Mouse (Mus musculus): ENCODE results near the gene Zfp119b. TPM values are rescaled to one million over a fixed set of nuclear protein-coding genes. Genes with fewer than 3 reads are reported as not detected.
"Not testable (repeated sequence)": the region's sequence is repeated elsewhere in the genome, so short reads cannot be mapped to it uniquely, and the experiment has no call there.

The Zfp119b gene
- polyA plus RNA-seq, 1 experiment from 2014 or later: 4.3 TPM

DNA sequence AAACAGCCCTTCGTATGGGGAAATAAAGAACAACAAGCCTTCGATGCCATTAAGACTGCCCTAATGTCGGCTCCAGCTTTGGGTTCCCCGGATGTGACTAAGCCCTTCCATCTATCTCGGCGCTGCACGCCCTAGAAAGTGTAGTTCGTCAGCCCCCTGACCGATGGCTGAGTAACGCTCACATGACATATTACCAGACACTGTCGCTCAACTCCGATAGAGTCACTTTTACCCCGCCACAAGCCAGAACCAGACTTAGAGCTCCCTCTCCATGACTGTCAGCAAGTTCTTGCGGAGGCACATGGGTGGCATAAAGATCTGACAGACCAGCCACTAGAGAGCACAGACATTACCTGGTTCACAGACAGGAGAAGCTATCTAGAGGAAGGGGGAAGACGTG is 16.1 kb downstream of the Zfp119b start:
- Histone ChIP-seq H3K4me3 (no peak overlapping the region; the same call in 1 of the 2 replicates), H3K27ac (no peak overlapping the region), H3K27me3 (no peaks in the 10 kb centered on the region), H3K9me3 (replicated peaks) (peaks cover 4% of the 10 kb centered on the region; the same call in 1 of the 2 replicates), H3K4me2 (no peak overlapping the region), H3K9ac (no peak overlapping the region), H3K4me1 (replicated peaks) (peaks cover 6% of the 10 kb centered on the region; the same call in 1 of the 2 replicates), H3K36me3 (no peaks in the 10 kb centered on the region; the same call in 1 of the 2 replicates)
- WGBS: 89% methylated on average over 15 of the region's 15 CpGs
- ATAC-seq (replicated peaks; ENCODE audit: insufficient number of reproducible peaks, insufficient read depth, low FRiP score, low read depth): no peak

GRCm38 (mm10) chr17:55932635-55933034 is 16.7 kb downstream of the Zfp119b start:
- no peaks in the 10 kb centered on the region for H3K27me3 ChIP-seq
- 0 out of 2 replicates have a peak overlapping the region, but pooled peaks have one; percentile 76 for H3K9ac ChIP-seq
- no peak for ATAC-seq (replicated peaks; ENCODE audit: insufficient number of reproducible peaks, insufficient read depth, low FRiP score, low read depth)
- peaks cover 4% of the 10 kb centered on the region; the same call in 1 of the 2 replicates for H3K9me3 ChIP-seq (replicated peaks)
- H3K4me2 ChIP-seq: peak overlapping the region; percentile 93
- 65% methylated on average over 2 of the region's 2 CpGs for whole genome bisulfite sequencing
- H3K4me1 ChIP-seq (replicated peaks): peaks cover 6% of the 10 kb centered on the region; the same call in 1 of the 2 replicates
- H3K36me3 ChIP-seq: no peaks in the 10 kb centered on the region
- peak overlapping the region; percentile 71 for H3K4me3 ChIP-seq
- no peak overlapping the region for H3K27ac ChIP-seq

- Histone ChIP-seq H3K27me3 (no peaks in the 10 kb centered on the region), H3K4me3 (peak overlapping the region; percentile 71), H3K4me1 (replicated peaks) (peaks cover 6% of the 10 kb centered on the region; the same call in 1 of the 2 replicates), H3K36me3 (no peaks in the 10 kb centered on the region), H3K9me3 (replicated peaks) (no peaks in the 10 kb centered on the region; the same call in 1 of the 2 replicates), H3K27ac (peak overlapping the region; percentile 60), H3K9ac (peak overlapping the region; percentile 76), H3K4me2 (peak overlapping the region; percentile 93)
- WGBS: 2% methylated on average over 33 of the region's 33 CpGs
- ATAC-seq (replicated peaks; ENCODE audit: insufficient number of reproducible peaks, insufficient read depth, low FRiP score, low read depth): peak; percentile 91
Measured at GRCm38 (mm10) chr17:55931553-55932502, 17.5 kb downstream of the Zfp119b start.

- no peak for ATAC-seq (replicated peaks; ENCODE audit: insufficient number of reproducible peaks, insufficient read depth, low FRiP score, low read depth)
- no peaks in the 10 kb centered on the region for H3K36me3 ChIP-seq
- H3K4me2 ChIP-seq: no peak overlapping the region
- H3K27me3 ChIP-seq: no peaks in the 10 kb centered on the region
- no peak overlapping the region for H3K4me3 ChIP-seq
- H3K27ac ChIP-seq: no peak overlapping the region
- no peaks in the 10 kb centered on the region for H3K4me1 ChIP-seq (replicated peaks)
- no peak overlapping the region for H3K9ac ChIP-seq
- H3K9me3 ChIP-seq (replicated peaks): no peaks in the 10 kb centered on the region
Measured at GRCm38 (mm10) chr17:55906669-55907068, 42.6 kb downstream of the Zfp119b start.

DNA sequence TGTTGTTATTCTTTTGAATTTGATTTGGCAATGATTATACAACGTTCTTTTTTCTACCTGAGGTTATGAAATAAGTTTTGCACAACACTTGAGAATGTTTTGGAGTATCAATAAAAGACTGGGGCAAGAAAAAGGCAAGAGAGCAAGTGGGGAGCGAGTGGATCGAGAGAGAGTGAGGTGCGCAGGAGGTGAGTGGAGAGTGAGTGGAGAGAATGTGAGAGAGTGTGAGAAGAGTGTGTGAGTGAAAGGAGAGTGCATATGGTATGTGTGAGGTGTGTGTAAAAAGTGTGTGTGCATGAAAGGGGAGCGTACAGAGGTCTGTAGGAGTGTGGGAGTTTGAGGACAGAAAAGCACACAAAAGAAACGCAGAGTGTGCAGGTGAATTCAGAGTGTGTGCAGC is 45.2 kb downstream of the Zfp119b start:
- WGBS: 68% methylated on average over 6 of the region's 6 CpGs
- H3K4me3 ChIP-seq: no peak overlapping the region

DNA sequence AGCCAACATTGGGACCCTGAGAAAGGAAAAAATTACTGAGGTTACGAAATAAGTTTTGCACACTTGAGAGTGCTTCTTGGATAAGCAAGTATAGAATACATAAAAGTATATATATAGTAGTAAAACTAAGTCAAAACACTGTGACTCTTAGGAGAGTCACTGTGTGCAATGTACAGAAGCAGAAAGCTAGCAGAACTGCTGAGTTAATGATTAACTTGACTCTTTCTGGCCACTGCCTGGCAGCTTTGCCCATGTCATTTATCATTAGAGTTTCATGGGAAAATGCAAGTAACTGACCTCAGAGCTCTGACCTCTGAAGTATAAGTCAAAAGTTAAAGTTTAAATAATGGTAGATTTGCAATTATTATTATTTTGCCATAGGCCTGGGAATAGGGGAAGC is 45.6 kb downstream of the Zfp119b start:
- H3K4me3 ChIP-seq: no peak overlapping the region
- H3K27ac ChIP-seq: no peak overlapping the region
- H3K9ac ChIP-seq: no peak overlapping the region
- 84% methylated on average over 1 of the region's 1 CpGs for WGBS
- H3K9me3 ChIP-seq (replicated peaks): no peaks in the 10 kb centered on the region
- H3K36me3 ChIP-seq: no peaks in the 10 kb centered on the region
- H3K4me2 ChIP-seq: no peak overlapping the region
- no peaks in the 10 kb centered on the region for H3K27me3 ChIP-seq
- no peak for ATAC-seq (replicated peaks; ENCODE audit: insufficient number of reproducible peaks, insufficient read depth, low FRiP score, low read depth)
- H3K4me1 ChIP-seq (replicated peaks): no peaks in the 10 kb centered on the region

More for the DNA sequence above, 45.2 kb downstream of the Zfp119b start:
- H3K36me3 ChIP-seq: no peaks in the 10 kb centered on the region
- H3K27ac ChIP-seq: no peak overlapping the region
- ATAC-seq (replicated peaks; ENCODE audit: insufficient number of reproducible peaks, insufficient read depth, low FRiP score, low read depth): no peak
- no peaks in the 10 kb centered on the region for H3K4me1 ChIP-seq (replicated peaks)
- H3K9ac ChIP-seq: no peak overlapping the region
- H3K27me3 ChIP-seq: no peaks in the 10 kb centered on the region
- no peak overlapping the region for H3K4me2 ChIP-seq
- no peaks in the 10 kb centered on the region for H3K9me3 ChIP-seq (replicated peaks)

- H3K9ac ChIP-seq: no peak overlapping the region
- peaks cover 6% of the 10 kb centered on the region for H3K36me3 ChIP-seq
- H3K4me1 ChIP-seq (replicated peaks): no peaks in the 10 kb centered on the region
- H3K4me3 ChIP-seq: no peak overlapping the region
- H3K9me3 ChIP-seq (replicated peaks): peaks cover 5% of the 10 kb centered on the region; the same call in 1 of the 2 replicates
- no peak overlapping the region for H3K27ac ChIP-seq
- no peak overlapping the region for H3K4me2 ChIP-seq
- H3K27me3 ChIP-seq: no peaks in the 10 kb centered on the region
- WGBS: 62% methylated on average over 2 of the region's 2 CpGs
- ATAC-seq (replicated peaks; ENCODE audit: insufficient number of reproducible peaks, insufficient read depth, low FRiP score, low read depth): no peak
Measured at GRCm38 (mm10) chr17:55903087-55903486, 46.2 kb downstream of the Zfp119b start.

DNA sequence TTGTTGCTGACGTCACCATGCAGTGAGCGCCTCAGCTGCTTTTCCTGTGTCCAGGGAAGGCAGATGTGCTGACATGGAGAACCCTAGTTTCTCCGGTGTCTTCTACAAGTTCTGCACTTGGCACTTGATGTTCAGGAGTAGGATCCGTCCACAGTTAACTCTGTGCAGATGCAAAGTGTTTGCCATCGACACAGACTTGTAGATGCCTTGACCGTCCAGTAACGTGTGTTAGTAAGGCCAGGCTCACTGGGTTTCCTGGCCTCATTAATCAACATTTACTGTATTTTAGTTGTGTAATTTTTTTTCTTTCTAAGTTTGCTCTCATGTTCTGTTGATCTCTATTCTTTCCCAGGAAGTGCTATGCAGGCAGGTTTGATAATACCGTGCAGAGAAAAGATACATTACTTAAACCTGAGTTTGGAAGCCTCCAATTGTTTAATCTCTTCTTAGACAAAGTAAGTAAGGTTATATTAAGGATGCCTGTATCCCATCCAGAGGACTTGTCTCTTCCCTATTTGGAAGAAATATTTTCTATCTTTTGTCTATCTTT is 56.8 kb downstream of the Zfp119b start:
- Histone ChIP-seq H3K4me3 (peak overlapping the region; percentile 58), H3K36me3 (peaks cover 18% of the 10 kb centered on the region), H3K4me2 (peak overlapping the region; percentile 62), H3K9ac (peak overlapping the region; percentile 31; the same call in 1 of the 2 replicates), H3K27ac (peak overlapping the region; percentile 86)
- H3K4me1 ChIP-seq (replicated peaks); H3K27me3 ChIP-seq; H3K9me3 ChIP-seq (replicated peaks); ATAC-seq (replicated peaks; ENCODE audit: insufficient number of reproducible peaks, insufficient read depth, low FRiP score, low read depth): not testable (repeated sequence)
- 6% methylated on average over 6 of the region's 8 CpGs for WGBS

Other genes starting within 250 kb of the Zfp119b start
- gene Pot1b, start 236.9 kb downstream of the Zfp119b start, polyA plus RNA-seq (2015; fragmentation: Nextera tagmentation; extraction: Ambion mirVana): 4.8 and 5.6 TPM in 2 replicates
- 0.24 and 0.30 TPM in 2 replicates for gene Adgre4, start 199.5 kb downstream of the Zfp119b start, polyA plus RNA-seq (2015; fragmentation: Nextera tagmentation; extraction: Ambion mirVana)
- gene Zfp119a, start 70.6 kb downstream of the Zfp119b start, polyA plus RNA-seq (2015; fragmentation: Nextera tagmentation; extraction: Ambion mirVana): 5.7 and 6.0 TPM in 2 replicates
- gene Zfp959, start 57.4 kb downstream of the Zfp119b start, polyA plus RNA-seq (2015; fragmentation: Nextera tagmentation; extraction: Ambion mirVana): 6.8 and 8.8 TPM in 2 replicates
- gene Ebi3, start 3.1 kb upstream of the Zfp119b start, polyA plus RNA-seq (2015; fragmentation: Nextera tagmentation; extraction: Ambion mirVana): 0.87 and 2.2 TPM in 2 replicates
- gene Yju2, start 9.6 kb upstream of the Zfp119b start, polyA plus RNA-seq (2015; fragmentation: Nextera tagmentation; extraction: Ambion mirVana): 13.9 and 18.2 TPM in 2 replicates
- 6.6 and 8.7 TPM in 2 replicates for gene Shd, start 21.0 kb upstream of the Zfp119b start, polyA plus RNA-seq (2015; fragmentation: Nextera tagmentation; extraction: Ambion mirVana)
- 2.6 and 5.0 TPM in 2 replicates for gene Fsd1, start 37.0 kb upstream of the Zfp119b start, polyA plus RNA-seq (2015; fragmentation: Nextera tagmentation; extraction: Ambion mirVana)
- 13.7 and 17.2 TPM in 2 replicates for gene Stap2, start 56.1 kb upstream of the Zfp119b start, polyA plus RNA-seq (2015; fragmentation: Nextera tagmentation; extraction: Ambion mirVana)
- 61.1 and 81.1 TPM in 2 replicates for gene Mpnd, start 56.2 kb upstream of the Zfp119b start, polyA plus RNA-seq (2015; fragmentation: Nextera tagmentation; extraction: Ambion mirVana)
- gene Sh3gl1, start 87.1 kb upstream of the Zfp119b start, polyA plus RNA-seq (2015; fragmentation: Nextera tagmentation; extraction: Ambion mirVana): 67.0 and 93.4 TPM in 2 replicates
- 10.1 and 15.0 TPM in 2 replicates for gene Chaf1a, start 90.9 kb upstream of the Zfp119b start, polyA plus RNA-seq (2015; fragmentation: Nextera tagmentation; extraction: Ambion mirVana)
- 42.0 and 45.0 TPM in 2 replicates for gene Ubxn6, start 125.5 kb upstream of the Zfp119b start, polyA plus RNA-seq (2015; fragmentation: Nextera tagmentation; extraction: Ambion mirVana)
- gene Hdgfl2, start 130.1 kb upstream of the Zfp119b start, polyA plus RNA-seq (2015; fragmentation: Nextera tagmentation; extraction: Ambion mirVana): 65.8 and 86.4 TPM in 2 replicates
- gene Plin4, start 160.3 kb upstream of the Zfp119b start, polyA plus RNA-seq (2015; fragmentation: Nextera tagmentation; extraction: Ambion mirVana): 0.41 and 0.57 TPM in 2 replicates
- 1.0 and 1.1 TPM in 2 replicates for gene Plin5, start 168.1 kb upstream of the Zfp119b start, polyA plus RNA-seq (2015; fragmentation: Nextera tagmentation; extraction: Ambion mirVana)
- 1.0 and 1.3 TPM in 2 replicates for gene Lrg1, start 172.5 kb upstream of the Zfp119b start, polyA plus RNA-seq (2015; fragmentation: Nextera tagmentation; extraction: Ambion mirVana)
- gene Sema6b, start 190.8 kb upstream of the Zfp119b start, polyA plus RNA-seq (2015; fragmentation: Nextera tagmentation; extraction: Ambion mirVana): 0.92 and 1.3 TPM in 2 replicates
- 6.7 and 9.2 TPM in 2 replicates for gene Tnfaip8l1, start 213.0 kb upstream of the Zfp119b start, polyA plus RNA-seq (2015; fragmentation: Nextera tagmentation; extraction: Ambion mirVana)
- gene Mydgf, start 234.4 kb upstream of the Zfp119b start, polyA plus RNA-seq (2015; fragmentation: Nextera tagmentation; extraction: Ambion mirVana): 62.3 and 80.2 TPM in 2 replicates